Mouse (Mus musculus): ENCODE data around the gene Hadh. TPM values are rescaled to one million over a fixed set of nuclear protein-coding genes. Genes with fewer than 3 reads are reported as not detected.

Gene Hadh
- total and polyA plus RNA-seq, 3 experiments, result 39.1 to 66.9 TPM; not detected in 1

GRCm38 (mm10) chr3:131263766-131264486 is 8.0 kb downstream of the Hadh start:
- Histone ChIP-seq H3K27me3 (ENCODE audit: control insufficient read depth in 1 of 2, insufficient read depth in 2 of 2, low read length in 2 of 2) (no peaks in the 10 kb centered on the region), H3K4me3 (ENCODE audit: control insufficient read depth in 1 of 2, insufficient read depth in 1 of 2, low read depth in 2 of 2, low read length in 2 of 2) (no peak overlapping the region), H3K36me3 (ENCODE audit: control insufficient read depth in 1 of 2, insufficient read depth in 2 of 2, low read length in 2 of 2) (no peaks in the 10 kb centered on the region; a peak in 2 of 4 replicates), H3K9ac (ENCODE audit: control insufficient read depth, low read depth, low read length, poor library complexity, severe bottlenecking) (no peak overlapping the region), H3K27ac (ENCODE audit: control insufficient read depth, low read depth, low read length) (no peak overlapping the region), H3K9me3 (replicated peaks; ENCODE audit: insufficient read depth, low read length) (no peaks in the 10 kb centered on the region), H3K79me2 (ENCODE audit: control insufficient read depth, insufficient read depth, low read length, poor library complexity) (no peaks in the 10 kb centered on the region), H3K4me1 (ENCODE audit: control insufficient read depth in 1 of 2, insufficient read depth in 2 of 2, low read length in 2 of 2) (no peaks in the 10 kb centered on the region; a peak in 1 of 4 replicates)
- TF ChIP-seq ZC3H11A (IDR thresholded peaks at IDR 0.05; ENCODE audit: low read depth, low read length) (no peak), TCF12 (IDR thresholded peaks at IDR 0.05; ENCODE audit: low read depth, low read length) (no peak), CHD1 (IDR thresholded peaks at IDR 0.05; ENCODE audit: low read depth, low read length) (no peak), KAT2A (conservative IDR thresholded peaks at IDR 0.05; ENCODE audit: low read depth, low read length) (no peak), BHLHE40 (IDR thresholded peaks at IDR 0.05; ENCODE audit: borderline replicate concordance, low read depth, low read length) (no peak), RAD21 (IDR thresholded peaks at IDR 0.05; ENCODE audit: low read depth, low read length) (no peak), UBTF (IDR thresholded peaks at IDR 0.05; ENCODE audit: borderline replicate concordance, insufficient read depth, low read depth, low read length) (no peak), POLR2AphosphoS5 (IDR thresholded peaks at IDR 0.05; ENCODE audit: borderline replicate concordance, low read depth, low read length) (no peak), MAX (IDR thresholded peaks at IDR 0.05; ENCODE audit: low read length) (no peak), ZKSCAN1 (IDR thresholded peaks at IDR 0.05; ENCODE audit: low read depth, low read length) (no peak), MAFK (IDR thresholded peaks at IDR 0.05; ENCODE audit: borderline replicate concordance, low read depth, low read length) (no peak), SIN3A (IDR thresholded peaks at IDR 0.05; ENCODE audit: low read length) (no peak), TAL1 (IDR thresholded peaks at IDR 0.05; ENCODE audit: low read length) (no peak), NRF1 (IDR thresholded peaks at IDR 0.05; ENCODE audit: insufficient read depth, low read depth, low read length, poor library complexity, severe bottlenecking) (no peak), E2F4 (IDR thresholded peaks at IDR 0.05; ENCODE audit: borderline replicate concordance, low read depth, low read length) (no peak), ELF1 (IDR thresholded peaks at IDR 0.05; ENCODE audit: low read depth, low read length) (no peak), CHD2 (IDR thresholded peaks at IDR 0.05; ENCODE audit: low read length) (no peak), MAZ (IDR thresholded peaks at IDR 0.05; ENCODE audit: low read depth, low read length) (no peak)
- no peak for DNase-seq (ENCODE audit: low read depth, low spot score)

- Histone ChIP-seq H3K79me2 (ENCODE audit: control insufficient read depth, insufficient read depth, low read length, poor library complexity) (no peaks in the 10 kb centered on the region), H3K27ac (ENCODE audit: control insufficient read depth, low read depth, low read length) (no peak overlapping the region), H3K4me3 (ENCODE audit: control insufficient read depth in 1 of 2, insufficient read depth in 1 of 2, low read depth in 2 of 2, low read length in 2 of 2) (no peak overlapping the region), H3K9ac (ENCODE audit: control insufficient read depth, low read depth, low read length, poor library complexity, severe bottlenecking) (no peak overlapping the region), H3K9me3 (replicated peaks; ENCODE audit: insufficient read depth, low read length) (no peaks in the 10 kb centered on the region), H3K36me3 (ENCODE audit: control insufficient read depth in 1 of 2, insufficient read depth in 2 of 2, low read length in 2 of 2) (no peaks in the 10 kb centered on the region; a peak in 1 of 4 replicates), H3K27me3 (ENCODE audit: control insufficient read depth in 1 of 2, insufficient read depth in 2 of 2, low read length in 2 of 2) (no peaks in the 10 kb centered on the region), H3K4me1 (ENCODE audit: control insufficient read depth in 1 of 2, insufficient read depth in 2 of 2, low read length in 2 of 2) (no peaks in the 10 kb centered on the region)
- TF ChIP-seq HCFC1 (IDR thresholded peaks at IDR 0.05; ENCODE audit: low read depth, low read length) (no peak), ELF1 (IDR thresholded peaks at IDR 0.05; ENCODE audit: low read depth, low read length) (no peak), USF2 (IDR thresholded peaks at IDR 0.05; ENCODE audit: borderline replicate concordance in 1 of 2, insufficient read depth in 1 of 2, low read depth in 1 of 2, low read length in 2 of 2) (no peak), MYB (IDR thresholded peaks at IDR 0.05; ENCODE audit: low read depth, low read length) (no peak), POLR2AphosphoS5 (IDR thresholded peaks at IDR 0.05; ENCODE audit: borderline replicate concordance, low read depth, low read length) (no peak), TBP (IDR thresholded peaks at IDR 0.05; ENCODE audit: low read depth, low read length) (no peak), BHLHE40 (IDR thresholded peaks at IDR 0.05; ENCODE audit: borderline replicate concordance, low read depth, low read length) (no peak), CTCF (IDR thresholded peaks at IDR 0.05 in 2 of 3, conservative IDR thresholded peaks at IDR 0.05 in 1 of 3; ENCODE audit: control insufficient read depth in 1 of 3, insufficient read depth in 1 of 3, low read depth in 2 of 3, low read length in 3 of 3, poor library complexity in 1 of 3, severe bottlenecking in 1 of 3) (no peak), ETS1 (IDR thresholded peaks at IDR 0.05; ENCODE audit: low read depth, low read length) (no peak), TCF12 (IDR thresholded peaks at IDR 0.05; ENCODE audit: low read depth, low read length) (no peak), MXI1 (IDR thresholded peaks at IDR 0.05; ENCODE audit: low read depth, low read length) (no peak), SIN3A (IDR thresholded peaks at IDR 0.05; ENCODE audit: low read length) (no peak), ZMIZ1 (IDR thresholded peaks at IDR 0.05; ENCODE audit: low read depth, low read length) (no peak), RCOR1 (IDR thresholded peaks at IDR 0.05; ENCODE audit: low read depth, low read length) (no peak), SMC3 (IDR thresholded peaks at IDR 0.05; ENCODE audit: low read depth, low read length) (no peak), MAFK (IDR thresholded peaks at IDR 0.05; ENCODE audit: borderline replicate concordance, low read depth, low read length) (no peak)
- no peak for DNase-seq (ENCODE audit: low read depth, low spot score)
Observed at GRCm38 (mm10) chr3:131260418-131260817, 11.5 kb downstream of the Hadh start.

Measured in MEL (cell line).